Mouse (Mus musculus) testis, adult 2 months (tissue): ENCODE data around the gene Disc1.

Experiments
- CTCF ChIP-seq: fragments of 200-500 bp; IDR thresholded peaks from 2 replicates; pipeline ENCODE4 v1.5.1; 2012; ENCODE audit warnings: low read depth, mild to moderate bottlenecking, inconsistent platforms, low read length, moderate library complexity; ENCODE audit not compliant: control insufficient read depth, insufficient read depth, insufficient replicate concordance
- POLR2A ChIP-seq: fragments of 200-500 bp; IDR thresholded peaks from 2 replicates; pipeline ENCODE4 v1.6.1; 2012; ENCODE audit warnings: low read depth, mild to moderate bottlenecking, inconsistent platforms, low read length, moderate library complexity; ENCODE audit not compliant: control insufficient read depth

- no peak for TF ChIP-seq CTCF
- TF ChIP-seq POLR2A = no peak
Measured at GRCm38 (mm10) chr8:125060904-125061303, 6.9 kb downstream of the Disc1 start.
